12 mouse cellular contexts compared by ENCODE assay signal in the genomic region with DNA sequence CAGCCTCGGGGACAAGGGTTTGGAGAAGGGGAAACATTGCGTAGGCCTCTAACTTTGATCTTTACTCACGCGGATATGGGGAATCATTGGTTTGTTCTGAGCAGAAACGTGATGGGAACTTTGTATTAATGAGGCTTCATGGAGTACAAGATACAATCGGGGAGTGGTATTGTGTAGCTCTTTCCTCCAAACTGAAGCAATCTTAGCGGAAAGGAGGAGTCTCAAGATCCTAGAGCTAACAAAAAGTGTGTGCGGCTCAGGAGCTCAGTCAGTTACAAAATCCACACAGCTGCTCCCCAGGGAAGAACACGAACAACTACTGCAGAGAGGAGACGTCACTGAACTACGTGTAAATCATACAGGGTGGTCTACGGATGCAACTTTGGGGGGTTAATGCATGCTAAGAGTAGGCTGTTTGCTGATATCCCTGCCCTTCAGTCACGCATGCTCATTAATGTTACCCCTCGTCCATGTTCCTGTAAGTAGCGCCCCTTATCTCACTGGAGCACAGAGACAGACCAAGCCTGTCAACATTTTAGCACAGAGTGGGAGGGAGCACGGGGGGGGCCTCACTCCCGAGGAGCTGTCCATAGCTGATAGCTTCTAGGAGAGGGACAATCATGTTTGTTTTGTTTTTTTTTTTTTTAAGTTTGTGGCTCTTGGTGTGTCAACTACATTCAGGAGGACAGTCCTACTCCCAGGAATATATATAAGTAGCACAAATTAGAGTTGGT. TPM values are rescaled to one million over a fixed set of nuclear protein-coding genes. Genes with fewer than 3 reads are reported as not detected.
DNase-seq lines count a peak whose midpoint lies in the region; ATAC-seq lines count a peak whose summit lies in the region.
"Had no signal": no experiment of that assay in that cellular context is flagged by ENCODE, and none has a peak within 500 bp of the region (broad histone marks: within the 10 kb centered on the region; RNA-seq: fewer than 3 reads in every experiment).

No protein-coding gene starts in this region.

- H3K9me3 ChIP-seq in lung, embryonic 15.5 days, result no peaks in the 10 kb centered on the region
- H3K9me3 ChIP-seq in erythroblast, embryonic 14.5 days (ENCODE audit: control insufficient read depth, low read length), result no peaks in the 10 kb centered on the region
- H3K9me3 ChIP-seq in liver, embryonic 11.5 days (ENCODE audit: control insufficient read depth, low read length), result no peaks in the 10 kb centered on the region
- H3K9me3 ChIP-seq in hindbrain, embryonic 14.5 days (ENCODE audit: control insufficient read depth, low read length), result no peaks in the 10 kb centered on the region
- H3K9me3 ChIP-seq: embryonic facial prominence, embryonic 12.5 days had no signal

- no peak overlapping the region for H3K4me2 ChIP-seq in lung, embryonic 15.5 days
- H3K4me2 ChIP-seq in liver, embryonic 11.5 days, result peak overlapping the region; percentile 48
- no peak overlapping the region for H3K4me2 ChIP-seq in hindbrain, embryonic 14.5 days (replicated peaks)
- H3K4me2 ChIP-seq: embryonic facial prominence, embryonic 12.5 days had no signal

- H3K4me3 ChIP-seq in lung, embryonic 15.5 days, result no peak overlapping the region
- H3K4me3 ChIP-seq in erythroblast, embryonic 14.5 days (replicated peaks), result peak overlapping the region; percentile 44
- no peak overlapping the region for H3K4me3 ChIP-seq in liver, embryonic 11.5 days (ENCODE audit: low read depth, low read length)
- H3K4me3 ChIP-seq in hindbrain, embryonic 14.5 days (replicated peaks; ENCODE audit: low read length), result no peak overlapping the region
- H3K4me3 ChIP-seq: embryonic facial prominence, embryonic 12.5 days; layer of hippocampus, adult 2 months had no signal

- ATAC-seq in lung, embryonic 15.5 days (ENCODE audit: borderline replicate concordance, extremely low read depth, low FRiP score, low TSS enrichment), result peak; percentile 69; the same call in 1 of the 2 replicates
- ATAC-seq in liver, embryonic 11.5 days (replicated peaks; ENCODE audit: low FRiP score), result peak; percentile 100
- no peak for ATAC-seq in hindbrain, embryonic 14.5 days (ENCODE audit: low FRiP score)

- DNase-seq in lung, postnatal 36 days, result no peak
- peak; percentile 57 for DNase-seq in liver, embryonic 11.5 days (ENCODE audit: low spot score)
- peak; percentile 60 to 64 for DNase-seq in spleen, postnatal 4 days (ENCODE audit: low spot score in 2 of 2)
- no peak for DNase-seq in adrenal gland, postnatal 10 days
- DNase-seq in hindbrain, embryonic 14.5 days (ENCODE audit: low spot score), result no peak
- no peak for DNase-seq in adrenal gland, postnatal 14 days
- DNase-seq: kidney, adult 18-20 months; right cerebral cortex, postnatal 4 days had no signal

- no peaks in the 10 kb centered on the region for H3K36me3 ChIP-seq in lung, embryonic 15.5 days
- H3K36me3 ChIP-seq in erythroblast, embryonic 14.5 days (ENCODE audit: control insufficient read depth), result peaks cover 6% of the 10 kb centered on the region
- no peaks in the 10 kb centered on the region for H3K36me3 ChIP-seq in liver, embryonic 11.5 days (ENCODE audit: control insufficient read depth, insufficient read depth, low read length)
- H3K36me3 ChIP-seq in hindbrain, embryonic 14.5 days (replicated peaks; ENCODE audit: control insufficient read depth, insufficient read depth), result no peaks in the 10 kb centered on the region
- H3K36me3 ChIP-seq: embryonic facial prominence, embryonic 12.5 days had no signal

- peaks cover 4% of the 10 kb centered on the region; the same call in 1 of the 2 replicates for H3K4me1 ChIP-seq in lung, embryonic 15.5 days
- H3K4me1 ChIP-seq in erythroblast, embryonic 14.5 days (ENCODE audit: control insufficient read depth), result peaks cover 68% of the 10 kb centered on the region
- H3K4me1 ChIP-seq in liver, embryonic 11.5 days (replicated peaks; ENCODE audit: control insufficient read depth, insufficient read depth, low read length), result peaks cover 18% of the 10 kb centered on the region
- no peaks in the 10 kb centered on the region for H3K4me1 ChIP-seq in hindbrain, embryonic 14.5 days (replicated peaks; ENCODE audit: control insufficient read depth, insufficient read depth, low read length)
- H3K4me1 ChIP-seq: embryonic facial prominence, embryonic 12.5 days had no signal

- H3K9ac ChIP-seq in lung, embryonic 15.5 days, result no peak overlapping the region
- H3K9ac ChIP-seq in liver, embryonic 11.5 days (ENCODE audit: low read depth, low read length), result no peak overlapping the region
- H3K9ac ChIP-seq in hindbrain, embryonic 14.5 days, result no peak overlapping the region
- H3K9ac ChIP-seq: embryonic facial prominence, embryonic 12.5 days had no signal

- no peak overlapping the region for H3K27ac ChIP-seq in lung, embryonic 15.5 days
- peak overlapping the region; percentile 72 for H3K27ac ChIP-seq in liver, embryonic 11.5 days (ENCODE audit: low read depth, low read length)
- no peak overlapping the region for H3K27ac ChIP-seq in hindbrain, embryonic 14.5 days
- H3K27ac ChIP-seq: embryonic facial prominence, embryonic 12.5 days; layer of hippocampus, adult 2 months had no signal

- no peaks in the 10 kb centered on the region for H3K27me3 ChIP-seq in lung, embryonic 15.5 days
- H3K27me3 ChIP-seq in erythroblast, embryonic 14.5 days (ENCODE audit: control insufficient read depth), result no peaks in the 10 kb centered on the region
- no peaks in the 10 kb centered on the region for H3K27me3 ChIP-seq in liver, embryonic 11.5 days (replicated peaks; ENCODE audit: control insufficient read depth, insufficient read depth, low read length)
- no peaks in the 10 kb centered on the region for H3K27me3 ChIP-seq in hindbrain, embryonic 14.5 days (ENCODE audit: control insufficient read depth, insufficient read depth, low read length)
- H3K27me3 ChIP-seq: embryonic facial prominence, embryonic 12.5 days had no signal

- WGBS in lung, embryonic 15.5 days, result 66% methylated on average over 17 of the region's 17 CpGs
- 57% methylated on average over 17 of the region's 17 CpGs for WGBS in liver, embryonic 11.5 days
- 93% methylated on average over 17 of the region's 17 CpGs for WGBS in hindbrain, embryonic 14.5 days

RNA-seq across cellular contexts. Expression of a gene that starts 38.8 kb away (rescaled TPM):
- polyA plus RNA-seq in lung, embryonic 15.5 days (2015; fragmentation: Nextera tagmentation; extraction: Ambion mirVana), result 50.1 and 53.3 TPM in 2 replicates
- 2.3 and 2.9 TPM in 2 replicates for polyA plus RNA-seq in erythroblast, embryonic 14.5 days (2012)
- polyA plus RNA-seq in liver, embryonic 11.5 days (2014; fragmentation: Nextera tagmentation; extraction: Ambion mirVana), result 30.1 and 32.4 TPM in 2 replicates
- 10 to 100 TPM; 52.0 to 55.1 TPM for total RNA-seq in adrenal gland, postnatal 10 days (2021)
- polyA plus RNA-seq in hindbrain, embryonic 14.5 days (2014; fragmentation: Nextera tagmentation; extraction: Ambion mirVana), result 19.6 and 20.4 TPM in 2 replicates
- total RNA-seq in adrenal gland, postnatal 14 days (2021), result 71.0 and 75.4 TPM in 2 replicates

Comparison
In these comparisons a context has a peak if more than half of its experiments do, and no peak if none do; other contexts are left out.
1. DNase-seq: peak in liver, embryonic 11.5 days (single experiment) and spleen, postnatal 4 days (2 of 2); none in lung, postnatal 36 days (single experiment), adrenal gland, postnatal 10 days (single experiment), hindbrain, embryonic 14.5 days (single experiment) and adrenal gland, postnatal 14 days (single experiment).